Mouse (Mus musculus): ENCODE measurements at regions not wholly inside any gene's neighbourhood (a gene's known extent, or its start where the extent isn't known, plus 50 kb on each side); places are given as distances from the start of the nearest gene placed in this dataset.
A peak's percentile ranks its signal among the peaks of the same experiment; 100 is the strongest.

- no peak for TF ChIP-seq POLR2A (IDR thresholded peaks at IDR 0.05; ENCODE audit: insufficient read length, low read depth)
- peak in 2 of 3 experiments; percentile 58 for TF ChIP-seq MYOD1 (IDR thresholded peaks at IDR 0.05; ENCODE audit: control insufficient read depth in 1 of 3, insufficient read length in 2 of 3, low read depth in 2 of 3)
- no peak for TF ChIP-seq USF1 (IDR thresholded peaks at IDR 0.05; ENCODE audit: low read depth)
- TF ChIP-seq CEBPB (IDR thresholded peaks at IDR 0.05; ENCODE audit: insufficient read depth, poor library complexity, severe bottlenecking) = no peak
- TF ChIP-seq E2F4 (IDR thresholded peaks at IDR 0.05; ENCODE audit: insufficient read depth) = no peak
- TF ChIP-seq POLR2AphosphoS2 (IDR thresholded peaks at IDR 0.05; ENCODE audit: insufficient read length, low read depth) = no peak
- no peak for TF ChIP-seq TCF12 (IDR thresholded peaks at IDR 0.05; ENCODE audit: insufficient read depth, poor library complexity, severe bottlenecking)
- TF ChIP-seq MAX (IDR thresholded peaks at IDR 0.05; ENCODE audit: low read depth) = no peak
Observed at GRCm38 (mm10) chr16:37440628-37441164, 55.9 kb upstream of the Stxbp5l start.

Measured in myocyte (in vitro differentiated cells).